Mouse (Mus musculus) heart, embryonic 12.5 days (tissue): ENCODE data around the gene Agbl4. TPM values are rescaled to one million over a fixed set of nuclear protein-coding genes. Genes with fewer than 3 reads are reported as not detected.
A peak's percentile ranks its signal among the peaks of the same experiment; 100 is the strongest.

Experiments used
- ATAC-seq: fragments of 200-750 bp; cut with Nextera tagmentation; 2 replicates; pipeline ENCODE4 v1.8.0; 2017; ENCODE audit warnings: moderate TSS enrichment, moderate library complexity; ENCODE audit not compliant: insufficient number of reproducible peaks, low FRiP score
- H3K27ac ChIP-seq: fragments of 300-500 bp; sonication (generic); 2 replicates; pipeline ENCODE4 v1.5.1; 2016; ENCODE audit warnings: mild to moderate bottlenecking, moderate library complexity; ENCODE audit not compliant: poor library complexity, severe bottlenecking
- H3K27me3 ChIP-seq: fragments of 300-500 bp; sonication (generic); replicated peaks from 2 replicates; pipeline ENCODE4 v1.6.1; 2016; ENCODE audit warnings: mild to moderate bottlenecking, moderate library complexity
- H3K36me3 ChIP-seq: fragments of 300-500 bp; sonication (generic); 2 replicates; pipeline ENCODE4 v1.6.1; 2016; ENCODE audit warnings: mild to moderate bottlenecking, moderate library complexity
- H3K4me1 ChIP-seq: fragments of 300-500 bp; sonication (generic); replicated peaks from 2 replicates; pipeline ENCODE4 v1.6.1; 2016; ENCODE audit warnings: mild to moderate bottlenecking
- H3K4me2 ChIP-seq: fragments of 300-500 bp; sonication (generic); 2 replicates; pipeline ENCODE4 v1.6.1; 2016; ENCODE audit warnings: mild to moderate bottlenecking, moderate library complexity
- H3K4me3 ChIP-seq: fragments of 300-500 bp; sonication (generic); 2 replicates; pipeline ENCODE4 v1.5.1; 2016; ENCODE audit warnings: mild to moderate bottlenecking
- H3K9ac ChIP-seq: fragments of 300-500 bp; sonication (generic); 2 replicates; pipeline ENCODE4 v1.6.1; 2016; ENCODE audit warnings: mild to moderate bottlenecking, moderate library complexity
- H3K9me3 ChIP-seq: fragments of 300-500 bp; sonication (generic); replicated peaks from 2 replicates; pipeline ENCODE4 v1.6.1; 2016; ENCODE audit warnings: mild to moderate bottlenecking, moderate library complexity
- WGBS: fragments of 180-500 bp; shearing (Covaris S2); methylation state at CpG from one replicate; pipeline ENCODE4 v1.1.7; 2016; 5-methylcytosine and 5-hydroxymethylcytosine counted together
- polyA plus RNA-seq: library from polyadenylated mRNA; unstranded; fragments of >200 nt; fragmentation: Nextera tagmentation; extraction: Ambion mirVana; gene quantifications from 2 replicates; pipeline ENCODE4 v1.2.1, GENCODE M21; 2016

The Agbl4 gene
- polyA plus RNA-seq, 1 experiment from 2014 or later, result 0.63 TPM

DNA sequence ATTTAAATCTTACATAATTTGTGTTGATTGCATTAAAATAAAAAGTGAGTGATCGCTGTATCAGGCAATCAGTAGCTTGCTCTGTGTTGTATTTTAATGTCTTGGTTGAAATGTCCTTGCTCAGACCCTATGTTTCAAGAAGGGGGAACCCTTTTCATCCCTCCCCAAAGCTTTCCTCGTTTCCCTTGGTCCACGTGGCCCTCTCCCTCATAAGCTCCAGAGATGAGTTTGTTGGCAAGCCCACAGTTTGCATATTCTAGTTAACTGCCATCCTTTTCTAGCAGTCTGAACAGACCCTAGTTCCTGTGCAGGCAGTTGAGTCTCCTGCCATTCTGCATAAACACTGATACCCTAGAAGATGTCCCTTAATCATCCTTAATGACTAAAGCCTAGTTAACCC, 1050.5 kb downstream of the Agbl4 start:
- H3K4me3 ChIP-seq, result no peak overlapping the region
- no peak for ATAC-seq
- H3K9me3 ChIP-seq, result no peaks in the 10 kb centered on the region
- 79% methylated on average over 3 of the region's 3 CpGs for WGBS
- H3K36me3 ChIP-seq, result peaks cover 9% of the 10 kb centered on the region; the same call in 1 of the 2 replicates
- no peaks in the 10 kb centered on the region; the same call in 1 of the 2 replicates for H3K27me3 ChIP-seq
- peaks cover 33% of the 10 kb centered on the region for H3K4me1 ChIP-seq
- no peak overlapping the region for H3K27ac ChIP-seq
- H3K4me2 ChIP-seq, result no peak overlapping the region
- no peak overlapping the region for H3K9ac ChIP-seq

DNA sequence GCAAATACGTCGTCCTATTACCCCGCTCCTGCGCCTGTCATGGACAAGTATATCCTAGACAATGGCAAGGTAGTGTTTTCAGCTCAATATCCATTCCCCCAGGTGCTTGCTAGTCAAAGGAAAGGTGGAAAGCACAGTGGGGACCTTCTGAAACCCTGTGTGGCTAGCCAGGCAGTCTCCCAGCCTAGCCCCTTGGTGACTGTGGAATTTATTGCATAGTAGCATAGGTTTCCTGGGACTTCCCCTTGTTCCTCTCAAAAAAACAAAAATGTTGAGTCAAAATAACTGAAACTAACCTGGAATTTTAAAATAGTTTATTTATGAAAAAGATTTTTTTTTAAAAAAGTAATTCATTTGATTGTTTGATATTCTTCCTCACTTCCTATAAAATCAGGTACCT, 1051.1 kb downstream of the Agbl4 start:
- Histone ChIP-seq H3K9me3 (no peaks in the 10 kb centered on the region), H3K4me2 (no peak overlapping the region), H3K27ac (no peak overlapping the region), H3K4me3 (no peak overlapping the region), H3K9ac (no peak overlapping the region), H3K4me1 (peaks cover 29% of the 10 kb centered on the region), H3K36me3 (peaks cover 12% of the 10 kb centered on the region), H3K27me3 (no peaks in the 10 kb centered on the region; the same call in 1 of the 2 replicates)
- 93% methylated on average over 4 of the region's 4 CpGs for whole genome bisulfite sequencing
- ATAC-seq, result no peak

DNA sequence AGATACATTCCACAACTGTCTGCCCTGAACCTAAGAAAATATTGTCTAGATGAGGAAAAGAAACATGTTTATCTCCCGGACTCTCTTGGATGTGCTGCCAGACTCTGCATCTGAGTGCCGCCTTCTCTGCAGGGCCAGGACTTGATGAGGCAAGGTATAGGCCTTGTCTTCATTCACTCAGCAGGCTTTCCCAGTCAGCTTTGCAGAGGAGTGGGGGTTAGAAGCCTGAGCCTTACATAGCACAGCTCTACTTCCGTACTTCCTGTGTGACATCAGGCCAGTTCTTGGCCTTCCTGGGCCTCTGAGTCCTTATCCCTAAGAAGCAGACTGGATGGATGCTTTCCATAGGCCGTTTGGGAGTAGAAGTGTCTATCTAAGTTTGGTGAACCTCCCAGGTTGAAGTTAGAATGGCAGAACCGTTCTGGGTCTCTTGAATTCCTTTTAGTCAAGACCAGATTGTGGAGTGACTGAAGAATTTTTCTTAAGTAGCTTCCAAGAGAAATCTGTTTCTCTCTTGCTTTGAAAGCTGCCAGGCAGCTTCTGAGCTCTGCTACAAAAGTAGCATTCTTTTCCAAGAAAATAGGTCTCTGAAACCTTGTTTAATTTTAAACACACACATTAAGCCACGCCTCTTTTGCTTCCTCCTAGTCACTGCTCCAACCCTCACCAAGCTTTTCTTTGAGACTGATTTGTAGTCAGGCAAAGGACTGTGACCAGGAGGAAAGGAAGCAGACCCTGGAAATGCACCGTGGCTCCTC, 1052.2 kb downstream of the Agbl4 start:
- H3K9me3 ChIP-seq, result no peaks in the 10 kb centered on the region
- 50% methylated on average over 7 of the region's 7 CpGs for WGBS
- H3K4me1 ChIP-seq, result peaks cover 24% of the 10 kb centered on the region
- no peak for ATAC-seq
- peaks cover 22% of the 10 kb centered on the region for H3K36me3 ChIP-seq
- H3K4me3 ChIP-seq, result no peak overlapping the region
- H3K27me3 ChIP-seq, result no peaks in the 10 kb centered on the region; the same call in 1 of the 2 replicates
- H3K4me2 ChIP-seq, result no peak overlapping the region
- H3K9ac ChIP-seq, result no peak overlapping the region
- no peak overlapping the region for H3K27ac ChIP-seq

DNA sequence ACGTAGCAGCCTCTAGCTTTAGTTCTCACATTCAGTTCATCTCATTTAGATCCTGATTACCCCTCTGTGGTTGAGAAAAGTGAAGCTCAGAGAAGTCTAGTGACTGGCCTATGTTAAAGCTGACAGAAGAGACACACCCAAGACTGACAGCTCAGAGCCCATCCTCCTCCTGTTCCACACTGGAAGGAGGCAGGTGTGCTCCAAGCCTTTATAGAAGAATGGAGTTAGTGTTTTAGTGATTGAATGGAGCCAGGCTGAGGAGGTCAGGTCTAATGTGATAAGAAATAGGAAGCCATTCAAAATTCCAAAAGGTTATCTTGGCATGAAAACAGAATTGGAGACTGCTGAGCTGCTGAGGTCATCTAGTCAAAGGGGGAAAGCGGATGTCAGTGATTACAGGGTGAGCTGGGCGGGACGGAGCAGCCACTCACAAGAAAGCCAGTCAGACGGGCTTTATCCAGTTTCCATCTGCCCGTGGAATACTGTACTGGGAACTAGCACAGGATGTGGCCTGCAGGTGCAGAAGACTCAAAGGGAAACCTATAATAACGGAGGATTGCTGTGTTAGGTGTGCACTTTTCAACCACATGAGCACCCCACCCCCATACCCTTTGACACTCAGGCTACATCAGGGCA, 1053.9 kb downstream of the Agbl4 start:
- Histone ChIP-seq H3K9ac (no peak overlapping the region), H3K36me3 (peaks cover 32% of the 10 kb centered on the region), H3K27me3 (no peaks in the 10 kb centered on the region; the same call in 1 of the 2 replicates), H3K4me1 (peaks cover 36% of the 10 kb centered on the region), H3K4me3 (no peak overlapping the region), H3K9me3 (no peaks in the 10 kb centered on the region), H3K27ac (no peak overlapping the region), H3K4me2 (no peak overlapping the region)
- ATAC-seq, result peak; percentile 47; the same call in 1 of the 2 replicates
- 31% methylated on average over 7 of the region's 7 CpGs for WGBS

DNA sequence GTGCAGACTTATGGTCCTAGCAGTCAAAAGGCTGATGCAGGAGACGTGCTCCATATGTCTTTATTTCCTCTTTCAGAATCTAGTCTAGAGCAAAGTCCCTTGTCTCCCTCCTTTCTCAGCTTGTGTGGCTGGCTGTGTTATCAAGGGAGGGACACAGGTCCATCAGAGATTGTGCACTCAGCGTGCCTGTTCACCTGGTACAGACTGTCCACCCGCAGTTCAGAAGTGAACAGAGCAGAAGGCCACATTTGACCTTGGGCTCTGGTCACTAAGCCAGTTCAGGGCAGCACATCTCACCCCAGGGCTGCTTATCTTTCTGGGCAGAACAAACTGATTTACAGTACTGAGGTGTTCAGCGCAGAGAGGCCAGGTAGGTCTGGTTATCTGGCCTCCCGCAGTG, 1054.7 kb downstream of the Agbl4 start:
- peaks cover 43% of the 10 kb centered on the region for H3K4me1 ChIP-seq
- 71% methylated on average over 5 of the region's 5 CpGs for WGBS
- H3K4me3 ChIP-seq, result no peak overlapping the region
- no peaks in the 10 kb centered on the region; the same call in 1 of the 2 replicates for H3K27me3 ChIP-seq
- ATAC-seq, result 0 out of 2 replicates have a peak, but pooled peaks have one; percentile 27
- peaks cover 32% of the 10 kb centered on the region for H3K36me3 ChIP-seq
- H3K4me2 ChIP-seq, result no peak overlapping the region
- no peak overlapping the region for H3K9ac ChIP-seq
- H3K9me3 ChIP-seq, result no peaks in the 10 kb centered on the region
- H3K27ac ChIP-seq, result no peak overlapping the region

DNA sequence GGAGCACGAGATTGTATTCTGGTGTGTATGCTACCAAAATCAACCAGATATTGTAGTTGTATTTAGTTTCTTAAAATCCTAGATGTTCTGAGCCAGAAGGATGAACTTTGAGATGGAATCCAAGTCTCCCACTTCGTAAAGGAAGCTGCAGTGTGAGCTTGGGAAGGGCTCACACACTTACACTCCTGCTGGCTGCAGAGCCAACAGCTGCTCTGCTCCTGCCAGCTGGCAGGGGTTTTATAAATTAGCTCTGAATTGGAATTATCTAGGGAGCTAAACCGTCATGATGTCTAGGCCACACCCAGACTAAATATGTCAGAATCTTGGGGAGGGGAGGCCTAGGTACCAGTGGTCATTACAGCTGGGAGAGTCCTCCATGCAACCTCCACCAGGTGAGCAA, 1055.8 kb downstream of the Agbl4 start:
- Histone ChIP-seq H3K4me2 (no peak overlapping the region), H3K9ac (no peak overlapping the region), H3K36me3 (peaks cover 32% of the 10 kb centered on the region), H3K4me3 (no peak overlapping the region), H3K4me1 (peaks cover 52% of the 10 kb centered on the region), H3K9me3 (no peaks in the 10 kb centered on the region), H3K27me3 (no peaks in the 10 kb centered on the region), H3K27ac (no peak overlapping the region)
- 74% methylated on average over 3 of the region's 3 CpGs for WGBS
- no peak for ATAC-seq

DNA sequence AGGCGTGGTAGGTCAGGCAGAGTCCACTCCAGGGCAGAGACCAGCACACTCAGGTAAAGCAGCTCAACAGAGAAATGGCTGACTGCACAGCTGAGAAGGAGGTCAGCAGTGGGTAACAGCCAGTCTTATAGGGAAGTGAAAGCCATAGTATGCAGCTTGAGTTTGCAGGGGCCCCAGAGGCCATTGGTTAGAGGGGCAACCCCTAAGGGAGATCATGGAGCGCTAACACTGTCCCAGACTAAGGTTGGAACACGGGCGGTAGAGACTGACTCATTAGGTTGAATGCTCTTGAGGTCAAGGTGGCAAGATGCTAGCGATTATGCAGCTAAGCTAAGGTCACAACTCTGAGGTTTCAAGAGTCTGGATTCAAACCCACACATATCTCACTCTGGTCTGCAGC, 1058.2 kb downstream of the Agbl4 start:
- WGBS, result 79% methylated on average over 5 of the region's 5 CpGs
- Histone ChIP-seq H3K36me3 (peaks cover 32% of the 10 kb centered on the region), H3K4me3 (no peak overlapping the region), H3K4me1 (peaks cover 44% of the 10 kb centered on the region), H3K9me3 (no peaks in the 10 kb centered on the region), H3K9ac (no peak overlapping the region), H3K27me3 (no peaks in the 10 kb centered on the region), H3K27ac (no peak overlapping the region), H3K4me2 (no peak overlapping the region)
- ATAC-seq, result no peak

DNA sequence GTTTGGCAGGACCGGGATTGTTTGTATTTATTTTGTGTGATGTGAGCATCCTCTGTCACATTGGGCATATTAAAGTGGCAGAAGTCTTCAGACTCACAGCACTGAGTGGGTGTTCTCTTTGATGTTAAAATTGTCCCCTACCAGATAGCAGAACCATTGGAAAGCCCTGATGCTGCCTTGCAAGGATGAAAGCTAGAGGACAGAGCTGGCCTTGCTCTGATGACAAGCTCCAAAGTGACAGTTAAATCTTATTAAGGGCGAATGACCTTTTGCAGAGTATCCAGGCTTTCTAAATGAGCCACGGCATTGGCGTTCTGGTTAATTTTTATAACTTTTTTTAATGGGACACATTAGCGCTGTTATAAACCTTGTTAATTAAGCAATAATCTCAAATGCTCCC, 1060.1 kb downstream of the Agbl4 start:
- Histone ChIP-seq H3K27ac (no peak overlapping the region), H3K36me3 (peaks cover 32% of the 10 kb centered on the region), H3K9me3 (no peaks in the 10 kb centered on the region), H3K4me1 (peaks cover 28% of the 10 kb centered on the region), H3K4me2 (no peak overlapping the region), H3K4me3 (no peak overlapping the region), H3K9ac (no peak overlapping the region), H3K27me3 (no peaks in the 10 kb centered on the region)
- 73% methylated on average over 5 of the region's 5 CpGs for WGBS
- no peak for ATAC-seq

DNA sequence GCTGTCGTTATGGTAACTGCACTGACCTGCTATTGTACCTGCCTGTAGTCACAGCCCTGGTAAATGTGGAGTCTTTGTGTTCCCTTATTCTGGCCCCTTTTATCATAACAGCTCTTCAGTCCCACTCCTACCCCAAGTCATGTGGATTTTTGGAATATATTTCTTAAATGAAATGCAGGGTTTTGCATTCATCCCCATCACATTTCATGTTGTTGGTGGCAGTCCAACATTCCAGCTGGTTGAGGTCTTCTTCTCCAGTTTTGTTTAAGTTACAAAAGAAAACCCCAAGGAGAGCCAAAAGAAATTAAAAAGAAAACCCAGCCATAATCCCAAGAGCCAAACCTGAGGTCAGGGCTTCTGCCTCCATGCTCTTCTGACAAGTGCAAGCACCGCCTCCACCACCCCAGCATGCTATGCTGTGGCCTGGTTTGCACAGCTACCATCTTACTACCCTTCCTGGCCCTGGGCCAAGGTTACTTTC, 1069.9 kb downstream of the Agbl4 start:
- H3K9me3 ChIP-seq, result no peaks in the 10 kb centered on the region
- no peaks in the 10 kb centered on the region for H3K27me3 ChIP-seq
- H3K4me1 ChIP-seq, result no peaks in the 10 kb centered on the region
- H3K27ac ChIP-seq, result no peak overlapping the region
- 72% methylated on average over 2 of the region's 2 CpGs for WGBS
- H3K9ac ChIP-seq, result no peak overlapping the region
- H3K4me3 ChIP-seq, result no peak overlapping the region
- H3K4me2 ChIP-seq, result no peak overlapping the region
- ATAC-seq, result no peak
- no peaks in the 10 kb centered on the region for H3K36me3 ChIP-seq

DNA sequence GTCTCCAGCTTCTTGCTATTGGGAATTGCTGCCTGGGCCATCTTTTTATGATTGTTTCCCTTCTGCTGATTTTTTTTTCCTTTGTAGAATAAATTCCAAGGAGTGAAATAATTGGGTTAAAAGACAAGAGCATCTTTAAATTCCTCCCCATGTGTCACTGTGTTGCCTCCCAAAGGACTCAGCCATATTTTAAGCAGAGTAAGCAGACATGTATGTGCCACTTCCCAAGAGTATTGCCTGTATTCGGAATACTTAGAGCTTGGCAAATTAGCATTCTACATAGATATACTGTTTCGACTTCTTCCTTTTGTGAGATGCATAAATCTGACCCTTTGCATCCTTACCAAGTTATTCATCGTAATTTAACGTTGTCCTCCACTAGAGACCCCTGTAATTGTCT, 1070.3 kb downstream of the Agbl4 start:
- H3K4me3 ChIP-seq, result no peak overlapping the region
- no peaks in the 10 kb centered on the region for H3K27me3 ChIP-seq
- ATAC-seq, result no peak
- no peaks in the 10 kb centered on the region for H3K36me3 ChIP-seq
- H3K4me1 ChIP-seq, result no peaks in the 10 kb centered on the region
- H3K4me2 ChIP-seq, result no peak overlapping the region
- H3K9ac ChIP-seq, result no peak overlapping the region
- H3K27ac ChIP-seq, result no peak overlapping the region
- no peaks in the 10 kb centered on the region for H3K9me3 ChIP-seq
- 84% methylated on average over 4 of the region's 4 CpGs for WGBS

DNA sequence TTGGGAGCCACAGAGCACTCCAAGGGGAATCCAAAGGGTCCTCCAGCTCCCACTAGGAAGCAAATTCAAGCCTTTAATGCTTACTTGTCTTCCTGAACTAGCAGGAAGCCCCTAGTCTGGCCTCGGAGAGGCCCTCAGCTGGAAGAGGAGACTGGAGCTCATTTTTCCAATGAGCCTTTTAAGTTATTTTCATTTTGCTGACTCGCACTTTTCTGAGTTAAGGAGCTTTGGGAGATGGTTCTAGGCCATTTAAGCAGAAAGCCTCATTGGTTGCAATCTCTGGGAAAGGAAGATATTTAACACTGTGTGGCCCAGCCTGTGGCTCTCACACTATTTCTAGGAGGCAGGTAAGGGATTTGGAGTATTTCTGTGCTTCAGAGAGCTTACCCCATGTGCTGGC, 1072.4 kb downstream of the Agbl4 start:
- Histone ChIP-seq H3K4me1 (no peaks in the 10 kb centered on the region), H3K4me3 (no peak overlapping the region), H3K27ac (no peak overlapping the region), H3K9me3 (0 out of 2 replicates have a peak, but pooled peaks cover 3% of the 10 kb centered on the region), H3K9ac (no peak overlapping the region), H3K4me2 (no peak overlapping the region), H3K27me3 (no peaks in the 10 kb centered on the region), H3K36me3 (no peaks in the 10 kb centered on the region)
- WGBS, result 70% methylated on average over 2 of the region's 2 CpGs
- no peak for ATAC-seq
